Mouse (Mus musculus) thymus, postnatal 4 days (tissue): ENCODE measurements around the gene Gm14435.
"Not testable (repeated sequence)": the region's sequence is repeated elsewhere in the genome, so short reads cannot be mapped to it uniquely, and the experiment has no call there.

Source experiments
- DNase-seq: peaks from one replicate; pipeline ENCODE4 v3.0.0; 2021

The Gm14435 gene

DNA sequence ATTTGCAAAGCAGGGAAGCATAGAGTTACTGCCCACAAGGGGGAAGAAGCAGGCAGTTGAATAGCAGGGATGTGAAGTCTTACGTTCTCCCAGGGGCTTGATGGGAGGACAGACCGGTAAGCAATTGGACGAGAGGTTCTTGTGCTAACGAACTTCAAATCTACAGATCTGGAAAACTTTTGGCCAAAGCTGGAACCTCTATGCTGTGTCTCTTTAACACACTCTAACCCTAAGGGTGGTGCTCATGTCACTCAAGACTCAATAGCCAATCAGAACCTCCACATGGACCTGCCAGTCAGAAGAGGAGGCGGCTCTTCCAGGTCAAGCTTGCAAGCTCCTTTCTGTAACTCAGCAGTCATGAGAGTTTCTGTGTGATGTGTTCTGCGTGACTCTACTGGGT is at the start of gene Gm14435:
Gm14435 (plus strand) TSS at position 301 of the 400 bp plus-strand sequence.
- not testable (repeated sequence) for DNase-seq
